Mouse (Mus musculus) kidney, embryonic 15.5 days (tissue): ENCODE measurements at regions not wholly inside any gene's neighbourhood (a gene's known extent, or its start where the extent isn't known, plus 50 kb on each side); places are given as distances from the start of the nearest gene placed in this dataset.

Experiments used
- ATAC-seq: fragments of 200-750 bp; cut with Nextera tagmentation; replicated peaks from 2 replicates; pipeline ENCODE4 v1.8.0; 2017; ENCODE audit warnings: moderate TSS enrichment; ENCODE audit not compliant: low FRiP score
- H3K27ac ChIP-seq: fragments of 300-500 bp; sonication (generic); 2 replicates; pipeline ENCODE4 v1.5.1; 2015; ENCODE audit warnings: mild to moderate bottlenecking, inconsistent platforms
- H3K27me3 ChIP-seq: fragments of 300-500 bp; sonication (generic); 2 replicates; pipeline ENCODE4 v1.6.1; 2015; ENCODE audit warnings: inconsistent platforms
- H3K36me3 ChIP-seq: fragments of 300-500 bp; sonication (generic); 2 replicates; pipeline ENCODE4 v1.6.1; 2015; ENCODE audit warnings: inconsistent platforms
- H3K4me1 ChIP-seq: fragments of 300-500 bp; sonication (generic); 2 replicates; pipeline ENCODE4 v1.6.1; 2015; ENCODE audit warnings: inconsistent platforms
- H3K4me2 ChIP-seq: fragments of 300-500 bp; sonication (generic); 2 replicates; pipeline ENCODE4 v1.6.1; 2015; ENCODE audit warnings: moderate library complexity, mild to moderate bottlenecking, inconsistent platforms
- H3K4me3 ChIP-seq: fragments of 300-500 bp; sonication (generic); replicated peaks from 2 replicates; pipeline ENCODE4 v1.5.1; 2015; ENCODE audit warnings: mild to moderate bottlenecking, inconsistent platforms
- H3K9ac ChIP-seq: fragments of 300-500 bp; sonication (generic); 2 replicates; pipeline ENCODE4 v1.6.1; 2015; ENCODE audit warnings: mild to moderate bottlenecking, inconsistent platforms
- H3K9me3 ChIP-seq: fragments of 300-500 bp; sonication (generic); replicated peaks from 2 replicates; pipeline ENCODE4 v1.6.1; 2016; ENCODE audit warnings: inconsistent platforms
- WGBS: fragments of 180-500 bp; shearing (Covaris S2); methylation state at CpG from one replicate; pipeline ENCODE4 v1.1.7; 2015; ENCODE audit warnings: mixed read lengths; 5-methylcytosine and 5-hydroxymethylcytosine counted together

GRCm38 (mm10) chr16:45331236-45331635 lies 77.6 kb downstream of the Cd200 start:
- no peak overlapping the region for H3K4me3 ChIP-seq
- 66% methylated on average over 3 of the region's 3 CpGs for WGBS

GRCm38 (mm10) chr16:45330298-45330697 lies 78.6 kb downstream of the Cd200 start:
- ATAC-seq = no peak
- H3K4me2 ChIP-seq = no peak overlapping the region
- peaks cover 11% of the 10 kb centered on the region; the same call in 1 of the 2 replicates for H3K4me1 ChIP-seq
- no peak overlapping the region for H3K9ac ChIP-seq
- WGBS = 83% methylated on average over 2 of the region's 2 CpGs
- no peaks in the 10 kb centered on the region for H3K36me3 ChIP-seq
- no peaks in the 10 kb centered on the region for H3K27me3 ChIP-seq
- 0 out of 2 replicates have a peak overlapping the region, but pooled peaks have one; percentile 56 for H3K27ac ChIP-seq
- no peaks in the 10 kb centered on the region for H3K9me3 ChIP-seq
- no peak overlapping the region for H3K4me3 ChIP-seq

More at GRCm38 (mm10) chr16:45331236-45331635, 77.6 kb downstream of the Cd200 start:
- Histone ChIP-seq H3K27ac (no peak overlapping the region), H3K36me3 (no peaks in the 10 kb centered on the region), H3K9ac (no peak overlapping the region), H3K27me3 (no peaks in the 10 kb centered on the region), H3K4me1 (peaks cover 11% of the 10 kb centered on the region; the same call in 1 of the 2 replicates), H3K4me2 (no peak overlapping the region), H3K9me3 (no peaks in the 10 kb centered on the region)
- no peak for ATAC-seq

- H3K4me3 ChIP-seq = no peak overlapping the region
- H3K4me1 ChIP-seq = peaks cover 11% of the 10 kb centered on the region; the same call in 1 of the 2 replicates
- H3K9ac ChIP-seq = no peak overlapping the region
- no peaks in the 10 kb centered on the region for H3K27me3 ChIP-seq
- 38% methylated on average over 1 of the region's 1 CpGs for WGBS
- no peaks in the 10 kb centered on the region for H3K9me3 ChIP-seq
- no peaks in the 10 kb centered on the region for H3K36me3 ChIP-seq
- H3K27ac ChIP-seq = 0 out of 2 replicates have a peak overlapping the region, but pooled peaks have one; percentile 56
- no peak overlapping the region for H3K4me2 ChIP-seq
- peak; percentile 75 for ATAC-seq
Measured at GRCm38 (mm10) chr16:45329716-45330115, 79.1 kb downstream of the Cd200 start.

GRCm38 (mm10) chr16:45327103-45327502 lies 81.8 kb downstream of the Cd200 start:
- Histone ChIP-seq H3K4me1 (peaks cover 11% of the 10 kb centered on the region; the same call in 1 of the 2 replicates), H3K36me3 (no peaks in the 10 kb centered on the region), H3K27ac (no peak overlapping the region), H3K9ac (no peak overlapping the region), H3K4me3 (no peak overlapping the region), H3K27me3 (no peaks in the 10 kb centered on the region), H3K9me3 (no peaks in the 10 kb centered on the region), H3K4me2 (no peak overlapping the region)
- WGBS = 90% methylated on average over 2 of the region's 2 CpGs
- ATAC-seq = no peak

GRCm38 (mm10) chr16:45311479-45311878 lies 87.4 kb downstream of the Btla start:
- no peak for ATAC-seq
- no peaks in the 10 kb centered on the region for H3K4me1 ChIP-seq
- H3K4me2 ChIP-seq = no peak overlapping the region
- WGBS = 86% methylated on average over 1 of the region's 1 CpGs
- H3K4me3 ChIP-seq = no peak overlapping the region
- no peaks in the 10 kb centered on the region for H3K27me3 ChIP-seq
- H3K9me3 ChIP-seq = no peaks in the 10 kb centered on the region
- H3K36me3 ChIP-seq = no peaks in the 10 kb centered on the region
- no peak overlapping the region for H3K9ac ChIP-seq
- no peak overlapping the region for H3K27ac ChIP-seq
